Mouse (Mus musculus) heart, postnatal 0 days (tissue): ENCODE results near the gene Itga10.

Experiments
- CTCF ChIP-seq: IDR thresholded peaks from 2 replicates; pipeline ENCODE4 v1.5.1; 2016; ENCODE audit warnings: antibody characterized with exemption, control low read depth, low read depth
- EP300 ChIP-seq: IDR thresholded peaks from 2 replicates; pipeline ENCODE4 v1.6.1; 2016; ENCODE audit warnings: antibody characterized with exemption, low read depth

DNA sequence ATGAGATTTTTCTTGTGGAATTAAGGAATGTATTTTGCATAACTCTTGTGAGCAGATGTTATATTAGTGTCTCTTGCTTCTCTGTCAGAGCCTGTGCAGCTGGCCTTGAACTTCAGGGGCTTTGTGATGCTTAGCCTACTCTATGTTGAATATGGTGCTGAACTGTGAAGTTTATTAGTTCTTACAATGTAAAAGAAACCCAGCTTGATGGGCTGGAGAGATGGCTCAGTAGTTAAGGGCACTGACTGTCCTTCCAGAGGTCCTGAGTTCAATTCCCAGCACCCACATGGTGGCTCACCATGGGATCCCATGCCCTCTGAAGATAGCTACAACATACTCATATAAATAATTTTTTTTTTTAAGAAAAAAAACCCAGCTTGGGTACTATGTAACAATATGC, 13.3 kb upstream of the Itga10 start:
- no peak for TF ChIP-seq CTCF
- TF ChIP-seq EP300: no peak
